Mouse (Mus musculus) urinary bladder, postnatal 4 days (tissue): ENCODE data around the gene Hnrnpf.
"Not testable (repeated sequence)": the region's sequence is repeated elsewhere in the genome, so short reads cannot be mapped to it uniquely, and the experiment has no call there.

Source experiments
- DNase-seq, 2 experiments: peaks; one replicate each; pipeline ENCODE4 v3.0.0; 2021 to 2022; ENCODE audit warnings: low spot score in 2 of 2

Hnrnpf gene

GRCm38 (mm10) chr6:117900126-117901080 lies at the start of gene Hnrnpf:
Hnrnpf (plus strand) TSS chr6:117900324.
- DNase-seq = no peak

GRCm38 (mm10) chr6:117851747-117852146 lies 48.4 kb upstream of the Hnrnpf start:
- no peak for DNase-seq

GRCm38 (mm10) chr6:117857990-117858389 lies 42.1 kb upstream of the Hnrnpf start:
- no peak for DNase-seq

- no peak for DNase-seq
Observed at GRCm38 (mm10) chr6:117861848-117862247, 38.3 kb upstream of the Hnrnpf start, which contains the start of gene Zfp239. Zfp239 (plus strand) TSS chr6:117862100.

- DNase-seq = no peak
Observed at GRCm38 (mm10) chr6:117862465-117862864, 37.7 kb upstream of the Hnrnpf start.

- DNase-seq = no peak
Observed at GRCm38 (mm10) chr6:117862899-117863620, 37.1 kb upstream of the Hnrnpf start.

GRCm38 (mm10) chr6:117863751-117864150 lies 36.4 kb upstream of the Hnrnpf start:
- no peak for DNase-seq

GRCm38 (mm10) chr6:117868187-117868586 lies 31.9 kb upstream of the Hnrnpf start:
- DNase-seq = no peak

GRCm38 (mm10) chr6:117871034-117871433 lies 29.1 kb upstream of the Hnrnpf start:
- DNase-seq = no peak

- not testable (repeated sequence) for DNase-seq
Observed at GRCm38 (mm10) chr6:117873450-117873849, 26.7 kb upstream of the Hnrnpf start.

GRCm38 (mm10) chr6:117874621-117875281 lies 25.4 kb upstream of the Hnrnpf start:
- DNase-seq = no peak

GRCm38 (mm10) chr6:117878700-117879407 lies 21.3 kb upstream of the Hnrnpf start:
- peak in 1 of 2 experiments; percentile 80 for DNase-seq

- DNase-seq = peak; percentile 98 to 99
Observed at GRCm38 (mm10) chr6:117879408-117880115, 20.6 kb upstream of the Hnrnpf start.

- no peak for DNase-seq
Observed at GRCm38 (mm10) chr6:117880394-117880838, 19.7 kb upstream of the Hnrnpf start.

GRCm38 (mm10) chr6:117881229-117881628 lies 18.9 kb upstream of the Hnrnpf start:
- no peak for DNase-seq

GRCm38 (mm10) chr6:117881997-117882396 lies 18.1 kb upstream of the Hnrnpf start:
- no peak for DNase-seq

GRCm38 (mm10) chr6:117885943-117886342 lies 14.2 kb upstream of the Hnrnpf start:
- DNase-seq = no peak

GRCm38 (mm10) chr6:117888032-117888431 lies 12.1 kb upstream of the Hnrnpf start:
- DNase-seq = no peak

GRCm38 (mm10) chr6:117888642-117889096 lies 11.5 kb upstream of the Hnrnpf start:
- DNase-seq = no peak

GRCm38 (mm10) chr6:117890257-117890656 lies 9.9 kb upstream of the Hnrnpf start:
- DNase-seq = no peak
